Mouse (Mus musculus): ENCODE results near the gene Gripap1.
"Not testable (repeated sequence)": the region's sequence is repeated elsewhere in the genome, so short reads cannot be mapped to it uniquely, and the experiment has no call there.

The Gripap1 gene

DNA sequence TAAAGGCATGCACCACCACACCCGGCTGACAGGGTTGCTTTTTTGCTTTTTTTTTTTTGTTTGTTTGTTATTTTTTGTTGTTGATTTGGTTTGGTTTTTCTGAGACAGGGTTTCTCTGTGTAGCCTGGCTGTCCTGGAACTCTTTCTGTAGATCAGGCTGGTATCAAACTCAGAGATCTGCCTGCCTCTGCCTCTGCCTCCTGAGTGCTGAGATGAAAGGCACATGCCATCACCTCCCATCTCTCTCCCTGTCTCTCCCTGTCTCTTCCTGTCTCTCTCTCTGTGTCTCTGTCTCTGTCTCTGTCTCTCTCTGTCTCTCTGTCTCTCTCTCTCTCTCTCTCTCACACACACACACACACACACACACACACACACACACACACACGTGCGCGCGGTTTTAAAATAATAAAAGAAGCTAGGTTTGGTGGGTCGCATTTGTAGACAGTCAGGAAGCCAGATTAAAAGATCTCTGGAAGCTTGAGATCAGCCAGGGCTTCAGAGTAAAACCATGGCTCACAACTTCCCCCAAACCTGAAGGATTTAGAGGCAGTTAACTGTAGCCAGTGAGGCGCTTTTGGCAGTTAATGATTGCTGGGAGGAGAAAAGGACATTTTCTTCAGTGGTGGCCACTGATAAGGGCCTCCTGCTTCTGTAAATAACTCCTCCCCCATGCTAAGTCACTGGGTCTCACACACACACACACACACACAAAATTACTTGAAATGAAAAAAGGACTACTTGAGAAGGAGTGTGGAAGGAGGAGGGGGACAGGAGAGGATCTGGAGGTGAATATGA lies 10.9 kb upstream of the Gripap1 start:
- DNase-seq (ENCODE audit: low read depth, low spot score): no peak

DNA sequence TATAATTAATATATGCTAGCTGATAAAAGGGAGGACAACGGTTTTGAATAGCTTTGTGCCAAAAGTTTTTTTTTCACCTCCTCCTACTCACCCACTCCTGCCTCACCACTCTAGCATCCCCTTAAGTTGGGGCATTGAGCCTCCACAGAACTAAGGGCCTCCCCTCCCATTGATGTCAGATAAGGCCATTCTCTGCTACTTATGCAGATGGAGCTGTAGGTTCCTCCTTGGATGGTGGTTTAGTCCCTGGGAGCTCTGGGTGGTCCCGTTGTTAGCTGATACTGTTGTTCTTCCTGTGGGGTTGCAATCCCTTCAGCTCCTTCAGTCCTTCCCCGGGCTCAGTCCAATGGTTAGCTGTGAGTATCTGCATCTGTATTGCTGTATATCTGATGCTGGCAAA lies 10.3 kb upstream of the Gripap1 start:
- no peak for DNase-seq (ENCODE audit: low read depth, low spot score)

DNA sequence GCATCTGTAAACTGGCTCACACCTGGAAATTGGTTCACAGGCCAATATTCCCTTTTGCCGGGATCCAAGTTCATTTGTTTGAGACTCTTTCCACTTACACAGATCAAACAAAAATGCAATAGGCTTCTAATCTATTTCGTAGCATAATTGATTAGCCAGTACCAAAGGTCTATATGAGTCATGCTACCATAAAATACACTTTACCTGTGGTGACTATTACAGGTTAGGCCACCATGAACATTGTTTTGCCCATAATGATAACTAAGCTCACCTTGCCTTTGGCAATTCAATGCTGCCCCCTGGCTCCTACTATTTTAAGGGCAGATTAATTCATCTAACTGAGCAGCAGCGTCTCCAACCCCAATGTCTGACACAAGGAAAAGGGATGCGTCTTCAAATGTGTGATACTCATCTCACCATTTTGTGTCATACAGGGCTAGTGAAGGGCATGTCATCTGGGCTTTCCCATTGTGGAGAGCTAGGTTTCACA lies 6.9 kb upstream of the Gripap1 start:
- no peak for DNase-seq (ENCODE audit: low read depth, low spot score)

DNA sequence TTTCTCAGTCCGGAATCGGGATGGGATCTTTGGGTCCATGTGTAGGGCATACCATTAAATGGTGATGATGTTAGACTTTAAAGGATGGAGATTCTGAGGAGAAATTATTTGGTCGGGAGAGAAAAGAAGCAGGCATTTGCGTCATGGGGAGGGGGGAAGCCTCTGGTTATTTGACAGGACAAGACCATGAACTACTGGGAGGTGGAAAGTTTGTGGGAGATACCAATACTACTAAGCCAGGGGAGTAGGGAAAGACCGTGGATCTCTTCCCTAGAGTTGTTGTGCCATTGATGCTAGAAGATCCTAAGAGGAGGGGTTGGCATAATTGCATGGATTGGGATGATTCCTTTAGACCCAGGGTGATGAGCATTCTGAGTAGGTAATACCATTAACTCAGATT lies 744 bp downstream of the Gripap1 start:
- no peak for DNase-seq (ENCODE audit: low read depth, low spot score)

DNA sequence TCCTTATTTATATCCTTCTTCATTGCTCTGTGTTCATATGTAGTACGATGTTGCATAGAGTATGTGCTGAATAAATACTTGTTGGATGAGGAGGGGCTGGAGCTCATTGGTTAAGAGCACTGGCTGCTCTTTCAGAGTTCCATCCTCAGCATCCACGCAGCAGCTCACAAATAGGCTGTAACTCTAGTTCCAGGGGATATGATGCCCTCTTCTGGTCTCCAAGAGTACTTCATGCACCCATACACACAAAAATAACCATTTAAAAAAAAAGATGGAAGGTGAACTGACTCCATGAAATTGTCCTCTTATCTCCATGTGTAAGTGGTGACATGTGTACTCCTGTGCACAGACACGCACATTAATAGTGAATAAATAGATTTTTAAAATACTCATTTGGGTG lies 3.8 kb downstream of the Gripap1 start:
- DNase-seq (ENCODE audit: low read depth, low spot score): no peak

DNA sequence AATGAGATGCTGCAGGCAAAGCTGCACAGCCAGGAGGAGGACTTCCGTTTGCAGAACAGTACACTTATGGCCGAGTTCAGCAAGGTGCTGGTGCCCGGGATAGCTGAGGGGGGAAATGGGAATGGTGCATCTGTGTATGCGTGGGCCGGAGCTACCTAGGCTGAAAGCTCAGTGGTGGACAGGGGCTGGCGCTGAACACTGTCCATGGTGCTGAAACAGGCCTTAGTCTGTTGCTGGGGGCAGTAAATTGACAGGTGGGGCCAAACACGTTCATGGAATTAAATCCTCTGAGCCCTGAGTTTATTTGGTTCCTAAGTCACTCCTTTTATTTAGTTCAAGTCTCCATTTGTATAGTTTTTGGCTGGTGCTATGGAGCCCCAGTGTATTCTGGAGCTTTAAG lies 5.5 kb downstream of the Gripap1 start:
- DNase-seq (ENCODE audit: low read depth, low spot score): no peak

DNA sequence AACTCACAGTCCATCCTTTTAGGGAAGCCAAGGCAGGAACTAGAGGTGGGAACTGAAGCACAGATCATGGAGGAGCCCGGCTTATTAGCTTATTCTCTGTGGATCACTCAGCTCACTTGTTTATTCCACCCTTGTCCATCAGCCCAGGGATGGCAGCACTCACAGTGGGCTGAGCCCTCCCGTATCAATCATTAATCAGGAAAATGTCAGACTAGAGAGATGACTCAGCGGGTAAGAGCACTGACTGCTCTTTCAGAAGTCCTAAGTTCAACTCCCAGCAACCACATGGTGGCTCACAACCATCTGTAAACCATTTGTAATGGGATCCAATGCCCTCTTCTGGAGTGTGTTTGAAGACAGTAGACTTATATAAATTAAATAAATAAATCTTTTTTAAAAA lies 7.8 kb downstream of the Gripap1 start:
- DNase-seq (ENCODE audit: low read depth, low spot score): no peak

DNA sequence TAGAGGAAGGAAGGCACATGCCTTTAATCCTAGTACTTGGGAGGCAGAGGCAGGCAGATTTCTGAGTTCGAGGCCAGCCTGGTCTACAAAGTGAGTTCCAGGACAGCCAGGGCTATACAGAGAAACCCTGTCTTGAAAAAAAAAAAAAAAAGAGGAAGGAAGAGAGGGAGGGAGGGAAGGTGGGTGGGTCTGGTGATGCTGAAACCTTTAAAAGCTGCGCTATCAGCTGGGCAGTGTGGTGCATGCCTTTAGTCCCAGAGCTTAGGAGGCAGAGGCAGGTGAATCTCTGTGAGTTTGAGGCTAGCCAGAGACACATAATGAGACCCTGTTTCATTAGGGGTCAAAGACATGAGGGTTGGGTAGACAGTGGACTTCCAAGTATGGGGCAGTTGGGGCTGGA lies 12.6 kb downstream of the Gripap1 start:
- DNase-seq (ENCODE audit: low read depth, low spot score): not testable (repeated sequence)

DNA sequence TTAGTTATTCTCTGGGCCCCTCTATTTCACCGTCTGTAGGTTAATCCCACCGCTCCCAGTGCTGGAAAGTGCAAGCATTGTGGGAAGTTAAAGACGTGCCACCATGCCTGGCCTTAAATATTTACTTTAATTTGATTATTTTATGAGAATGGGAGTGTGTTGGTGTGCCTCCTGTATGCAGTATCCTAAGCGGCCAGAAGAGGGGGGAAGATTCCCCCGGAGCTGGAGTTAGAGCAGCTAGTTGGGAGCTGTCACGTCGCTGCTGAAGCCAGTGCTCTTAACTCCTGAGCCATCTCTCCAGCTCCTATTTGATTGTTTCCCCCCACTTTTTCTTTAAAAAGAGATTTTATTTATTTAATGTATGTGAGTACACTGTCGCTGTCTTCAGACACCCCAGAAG lies 25.5 kb downstream of the Gripap1 start:
- DNase-seq (ENCODE audit: low read depth, low spot score): not testable (repeated sequence)

DNA sequence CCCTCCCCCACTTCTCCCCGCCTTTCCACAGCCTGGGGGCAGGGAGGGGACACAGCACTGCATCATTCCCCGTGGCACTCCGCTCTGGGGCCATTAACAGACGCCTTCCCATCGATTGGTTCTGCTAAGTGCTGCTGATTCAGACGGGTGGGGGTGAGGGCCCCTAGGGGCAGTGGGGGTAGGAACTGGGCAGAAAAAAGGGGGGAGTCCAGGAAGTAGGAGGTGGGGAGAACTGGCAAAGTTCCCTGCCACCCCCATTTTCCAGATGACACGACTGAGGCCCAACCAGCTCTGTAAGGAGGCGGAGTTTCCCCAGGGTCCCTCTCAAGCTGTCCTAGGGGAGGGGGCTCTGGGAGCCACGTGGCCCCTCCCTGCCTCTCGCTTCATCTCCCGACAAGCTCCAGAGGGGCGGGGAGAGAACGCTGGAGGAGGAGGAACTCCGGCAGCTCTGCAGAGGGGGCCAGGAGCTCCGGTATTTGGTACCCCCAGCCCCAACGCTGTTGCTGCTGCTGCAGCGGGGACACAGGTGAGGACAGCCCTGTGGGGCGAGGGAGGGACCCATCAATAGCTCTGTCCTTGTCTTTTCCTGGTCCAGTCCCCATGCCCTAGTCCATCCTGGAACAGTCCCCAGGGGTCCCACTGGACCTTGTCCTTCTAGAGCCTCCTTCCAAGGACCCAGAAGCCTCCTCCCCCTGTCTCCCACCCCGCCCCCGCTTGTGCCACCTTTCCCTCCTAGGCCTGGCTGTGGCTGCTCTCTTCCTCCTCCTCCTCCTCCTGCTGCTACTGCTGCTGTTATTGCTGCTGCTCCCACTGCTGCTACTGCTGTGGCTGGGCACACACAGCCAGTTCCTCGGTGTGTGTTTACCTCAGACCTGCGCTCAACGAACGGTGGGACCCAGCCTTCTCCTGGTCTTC lies 32.6 kb downstream of the Gripap1 start, which contains the start of gene Kcnd1:
TSS of gene Kcnd1 (plus strand) at position 425 of the 915 bp plus-strand sequence.
- no peak for DNase-seq (ENCODE audit: low read depth, low spot score)

DNA sequence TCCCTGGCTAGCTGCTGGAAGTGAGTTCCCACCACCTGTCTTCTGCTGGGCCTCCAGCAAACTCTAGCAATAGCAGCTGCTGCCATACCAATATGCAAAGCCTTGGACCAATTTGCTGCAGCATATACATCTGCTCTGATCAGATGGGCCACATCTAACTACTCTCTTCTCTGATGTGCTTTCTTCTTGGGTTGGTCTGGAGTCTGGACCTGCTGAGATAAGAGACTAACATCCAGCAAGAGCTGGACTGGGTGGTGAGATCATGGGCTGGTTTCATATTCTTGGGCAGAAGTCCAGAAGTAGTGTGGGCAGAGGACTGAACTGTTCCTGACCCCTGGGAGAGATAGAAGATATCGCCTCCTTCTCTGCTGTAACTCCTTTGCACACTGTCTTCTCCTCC lies 47.6 kb downstream of the Gripap1 start:
- no peak for DNase-seq (ENCODE audit: low read depth, low spot score)

DNA sequence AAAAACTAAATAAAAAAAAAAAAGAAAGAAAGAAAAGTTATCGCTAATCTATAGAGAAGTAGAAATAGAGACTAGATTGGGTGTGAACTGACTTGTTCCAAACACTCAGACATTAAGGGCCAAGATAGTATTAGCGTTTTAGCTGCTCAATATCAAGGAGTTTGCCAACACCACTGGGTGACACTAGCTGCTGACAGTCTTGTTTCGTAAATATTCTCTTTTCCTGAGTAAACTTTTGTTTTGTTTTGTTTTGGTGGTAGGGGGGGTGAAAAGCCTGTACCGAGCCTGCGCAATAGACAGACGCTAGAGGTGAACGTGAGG lies 51.2 kb downstream of the Gripap1 start:
- DNase-seq (ENCODE audit: low read depth, low spot score): no peak

DNA sequence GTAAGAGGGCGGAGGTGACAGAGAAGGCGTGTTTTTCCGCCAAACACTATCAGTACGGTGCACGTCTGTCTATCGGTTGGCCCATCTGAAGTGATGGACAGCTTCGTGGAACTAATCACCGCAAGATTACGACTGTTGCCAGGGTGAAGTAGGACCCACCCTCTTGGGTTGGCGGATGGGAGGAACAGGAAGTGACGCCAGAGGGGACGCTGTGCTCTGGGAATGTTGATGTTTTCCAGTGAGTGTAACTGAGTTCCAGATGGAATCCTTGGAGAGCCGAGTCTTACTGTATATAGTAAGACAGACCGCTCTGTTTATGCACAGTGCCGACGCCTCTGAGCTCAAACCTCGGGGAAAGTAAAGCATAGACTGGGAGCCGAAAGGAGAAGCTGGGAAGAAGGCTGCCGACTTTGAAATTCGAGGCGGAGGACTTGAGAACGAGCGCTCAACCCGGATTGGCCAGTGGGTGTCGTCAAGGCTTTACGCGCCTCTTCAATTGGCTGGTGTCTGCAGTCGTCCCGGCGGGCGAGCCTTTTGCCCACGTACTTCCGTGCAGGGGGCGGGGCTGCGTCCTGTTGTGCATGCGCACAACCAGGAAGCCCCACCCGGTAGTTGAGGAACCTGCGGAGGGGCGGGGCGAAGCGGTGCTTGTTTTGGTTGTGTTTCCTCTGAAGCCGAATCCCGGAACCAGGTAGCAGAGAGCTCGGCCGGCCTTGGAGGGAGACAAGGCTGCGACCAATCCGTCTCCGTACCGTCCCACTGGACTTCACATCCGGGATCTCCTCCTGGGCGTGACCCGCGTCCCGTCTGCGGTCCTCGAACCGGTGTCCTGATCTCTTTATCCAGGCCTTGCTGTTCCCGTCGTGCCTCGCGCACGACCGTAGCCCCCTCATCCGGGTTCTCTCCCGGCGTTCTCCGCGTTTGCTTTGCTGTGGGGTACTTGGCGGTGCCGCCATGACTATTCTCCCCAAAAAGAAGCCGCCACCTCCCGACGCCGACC lies 51.9 kb downstream of the Gripap1 start, which contains the start of gene Otud5:
TSS of gene Otud5 (plus strand) at position 202 of the 1,000 bp plus-strand sequence.
- DNase-seq (ENCODE audit: low read depth, low spot score): peak; percentile 87

DNA sequence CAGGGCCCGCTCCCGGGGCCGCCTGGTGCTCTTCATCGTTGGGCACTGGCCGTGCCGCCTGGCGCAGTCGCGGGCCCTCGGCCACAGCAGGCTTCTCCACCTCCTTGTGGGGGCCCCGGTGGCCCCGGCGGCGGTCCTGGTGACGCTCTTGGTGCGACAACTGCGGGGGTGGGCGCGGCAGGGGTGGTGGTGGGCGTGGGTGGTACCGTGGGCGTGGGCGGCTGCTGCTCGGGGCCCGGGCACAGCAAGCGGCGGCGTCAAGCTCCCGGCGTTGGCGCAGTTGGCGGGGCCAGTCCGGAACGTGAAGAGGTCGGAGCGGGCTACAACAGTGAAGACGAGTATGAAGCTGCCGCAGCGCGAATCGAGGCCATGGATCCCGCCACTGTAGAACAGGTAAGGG lies 52.8 kb downstream of the Gripap1 start:
- no peak for DNase-seq (ENCODE audit: low read depth, low spot score)

DNA sequence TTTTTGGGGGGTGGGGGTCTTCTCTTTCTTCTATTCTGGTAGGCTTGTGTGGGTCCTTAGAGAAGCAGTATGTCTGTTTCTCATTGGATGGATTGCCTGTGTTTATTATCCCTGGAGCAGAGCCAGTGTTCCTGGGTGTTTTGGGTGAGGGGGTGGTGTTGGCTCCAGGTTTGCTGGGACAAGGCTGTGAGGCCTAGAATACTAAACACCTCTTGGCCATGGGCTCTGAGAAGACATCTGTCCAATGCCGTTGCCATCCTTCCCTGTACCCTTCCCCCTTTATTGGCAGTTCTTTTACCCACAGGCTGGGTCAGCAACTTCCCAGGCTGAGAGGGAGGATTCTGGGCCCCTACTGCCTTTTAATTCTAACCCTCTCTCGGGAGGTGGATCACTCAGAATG lies 58.3 kb downstream of the Gripap1 start:
- DNase-seq (ENCODE audit: low read depth, low spot score): no peak

DNA sequence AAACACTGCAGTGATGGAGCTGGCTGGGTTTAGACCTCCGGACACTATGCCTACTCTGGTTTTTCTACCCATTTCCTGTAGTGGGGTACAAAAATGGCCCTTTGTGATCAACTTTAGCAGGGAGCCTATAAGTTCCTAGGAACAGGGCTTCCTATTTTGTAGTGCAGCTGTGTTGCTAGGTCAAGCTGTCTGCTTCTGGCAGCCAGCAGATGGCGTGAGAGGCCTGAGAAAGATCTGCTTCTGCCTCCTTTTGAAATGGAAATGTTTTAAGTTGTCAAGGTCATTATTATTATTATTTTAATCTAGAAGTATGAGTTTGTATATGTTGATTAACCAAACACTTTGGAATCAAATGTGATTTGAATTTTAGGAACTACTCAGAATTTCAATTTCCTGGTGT lies 65.0 kb downstream of the Gripap1 start:
- DNase-seq (ENCODE audit: low read depth, low spot score): peak; percentile 18

DNA sequence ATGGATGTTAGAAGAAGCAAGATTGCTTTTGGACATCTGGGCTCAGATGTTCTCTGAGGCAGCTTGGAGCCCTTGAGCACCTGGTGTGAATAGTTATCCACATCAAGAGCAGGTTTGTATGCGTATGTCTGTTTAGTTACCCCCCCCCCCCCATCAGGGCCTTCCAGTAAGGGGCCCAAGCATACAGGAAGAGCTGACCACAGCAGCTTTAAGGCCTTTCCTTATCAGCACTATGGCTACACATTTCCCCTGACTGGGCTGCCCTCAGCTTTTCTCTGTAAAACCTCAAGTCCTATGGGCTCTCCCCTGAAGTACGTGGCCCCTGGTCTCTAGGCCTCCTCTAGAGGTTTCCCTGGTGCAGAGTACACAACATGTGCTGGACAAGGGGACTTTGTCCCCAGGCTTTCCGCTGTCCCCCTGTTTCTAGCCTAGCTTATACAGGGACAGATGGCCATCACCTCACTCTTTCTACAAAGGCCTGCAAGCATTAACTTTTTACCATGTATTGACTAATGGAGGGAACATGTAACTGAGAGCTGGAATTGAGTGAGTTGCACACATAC lies 69.7 kb downstream of the Gripap1 start:
- DNase-seq (ENCODE audit: low read depth, low spot score): no peak

DNA sequence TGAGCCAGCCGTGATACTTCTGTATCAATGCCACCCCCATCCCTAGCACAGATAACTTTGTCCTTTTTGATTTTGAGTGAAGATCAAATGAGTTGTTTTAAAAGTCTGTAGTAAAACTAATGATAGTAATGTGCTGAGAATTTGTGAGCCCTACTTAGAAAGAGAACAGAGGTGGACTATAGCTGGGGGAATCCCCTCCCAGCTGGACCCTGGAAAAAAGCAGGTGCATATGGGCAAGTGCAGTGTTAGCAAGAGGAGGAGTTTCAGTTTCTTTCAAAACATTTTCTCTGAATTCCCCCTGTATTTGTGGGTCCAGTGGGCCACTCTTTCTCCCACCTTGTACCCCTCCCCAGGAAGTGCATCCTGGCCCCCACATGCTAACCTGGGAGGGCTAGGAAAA lies 73.6 kb downstream of the Gripap1 start:
- no peak for DNase-seq (ENCODE audit: low read depth, low spot score)

DNA sequence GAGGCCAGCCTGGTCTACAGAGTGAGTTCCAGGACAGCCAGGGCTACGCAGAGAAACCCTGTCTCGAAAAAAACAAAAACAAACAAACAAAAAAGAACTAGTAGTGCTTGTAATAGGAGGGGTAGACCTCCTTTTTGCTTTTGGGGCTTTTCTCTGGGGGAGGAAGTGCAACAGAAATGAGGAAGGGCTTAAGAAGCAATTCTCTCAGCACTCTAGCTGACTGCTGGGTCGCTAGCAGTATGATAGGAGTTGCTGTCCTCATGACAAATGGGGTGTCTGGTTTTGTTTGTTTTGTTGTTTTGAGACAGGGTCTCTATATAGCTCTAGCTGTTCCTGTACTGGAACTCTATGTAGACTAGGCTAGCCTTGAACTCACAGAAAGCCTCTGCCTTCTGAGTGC lies 75.0 kb downstream of the Gripap1 start:
- no peak for DNase-seq (ENCODE audit: low read depth, low spot score)

DNA sequence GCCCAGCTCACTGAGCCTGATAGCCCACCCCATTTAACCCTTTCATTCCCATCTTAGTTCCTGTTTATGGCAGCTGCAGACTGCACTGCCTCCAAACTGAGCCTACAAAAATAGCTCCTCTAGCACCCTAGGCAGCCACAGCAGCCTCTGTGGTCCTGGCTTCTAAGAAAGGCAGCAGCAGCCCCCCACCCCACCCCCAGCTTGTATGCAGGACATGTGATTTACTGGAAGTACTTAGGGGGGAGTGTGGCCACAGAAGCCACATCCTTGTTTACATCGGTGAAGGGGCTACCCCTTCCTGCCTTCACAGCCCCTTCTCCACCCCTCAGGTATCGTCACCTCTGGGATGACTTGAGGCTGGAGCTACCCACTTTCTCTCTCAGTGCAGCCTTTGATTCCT lies 75.8 kb downstream of the Gripap1 start:
- no peak for DNase-seq (ENCODE audit: low read depth, low spot score)

DNA sequence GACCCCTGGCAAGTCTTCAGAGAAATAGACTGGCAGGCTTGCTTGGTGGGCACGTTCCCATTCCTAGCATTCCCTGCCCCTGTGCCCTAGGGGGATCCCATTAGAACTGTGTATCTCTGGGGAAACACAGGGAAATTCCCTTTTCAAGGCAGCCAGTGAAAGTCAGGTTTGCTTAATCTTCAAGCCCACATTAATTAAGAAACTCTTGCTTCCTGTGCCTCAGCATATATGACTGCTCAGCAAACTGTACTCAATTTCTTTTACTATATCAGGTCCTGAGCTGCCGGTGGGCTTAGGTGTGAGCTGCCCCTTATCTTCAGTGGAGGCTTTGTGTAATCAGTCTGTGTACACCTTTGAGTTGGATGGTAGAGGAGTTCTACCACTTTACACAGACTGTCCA lies 76.2 kb downstream of the Gripap1 start:
- DNase-seq (ENCODE audit: low read depth, low spot score): no peak

All from retina, adult 2 months (tissue).